Mouse (Mus musculus) cerebellum, postnatal 10 days (tissue): ENCODE data around the gene Dusp1.
A peak's percentile ranks its signal among the peaks of the same experiment; 100 is the strongest.

Experiments used
- DNase-seq, 2 experiments: peaks; one replicate each; pipeline ENCODE4 v3.0.0; 2021; ENCODE audit warnings: mixed read lengths in 2 of 2

Dusp1 gene

GRCm38 (mm10) chr17:26522711-26523110 lies 39.2 kb downstream of the Dusp1 start:
- no peak for DNase-seq

- no peak for DNase-seq
Observed at GRCm38 (mm10) chr17:26518306-26518705, 43.6 kb downstream of the Dusp1 start.

- DNase-seq, result no peak
Observed at GRCm38 (mm10) chr17:26515675-26516074, 46.3 kb downstream of the Dusp1 start.

GRCm38 (mm10) chr17:26514581-26515030 lies 47.3 kb downstream of the Dusp1 start:
- no peak for DNase-seq

- DNase-seq, result no peak
Observed at GRCm38 (mm10) chr17:26513459-26514290, 48.3 kb downstream of the Dusp1 start.

- DNase-seq, result no peak
Observed at GRCm38 (mm10) chr17:26512961-26513360, 49.0 kb downstream of the Dusp1 start.

GRCm38 (mm10) chr17:26511816-26512774 lies 49.8 kb downstream of the Dusp1 start:
- no peak for DNase-seq

GRCm38 (mm10) chr17:26511256-26511655 lies 50.7 kb downstream of the Dusp1 start:
- no peak for DNase-seq

GRCm38 (mm10) chr17:26510146-26511045 lies 51.5 kb downstream of the Dusp1 start:
- DNase-seq, result no peak

- DNase-seq, result peak; percentile 88 to 90
Observed at GRCm38 (mm10) chr17:26508961-26509771, 52.8 kb downstream of the Dusp1 start.

GRCm38 (mm10) chr17:26508345-26508960 lies 53.5 kb downstream of the Dusp1 start:
- peak; percentile 99 for DNase-seq

GRCm38 (mm10) chr17:26507966-26508344 lies 54.0 kb downstream of the Dusp1 start:
- DNase-seq, result peak; percentile 92

- DNase-seq, result peak; percentile 69 to 74
Observed at GRCm38 (mm10) chr17:26506997-26507871, 54.7 kb downstream of the Dusp1 start.

- DNase-seq, result peak; percentile 39 to 52
Observed at GRCm38 (mm10) chr17:26506031-26506641, 55.8 kb downstream of the Dusp1 start.

GRCm38 (mm10) chr17:26505181-26505581 lies 56.7 kb downstream of the Dusp1 start:
- no peak for DNase-seq

GRCm38 (mm10) chr17:26503981-26504671 lies 57.8 kb downstream of the Dusp1 start:
- DNase-seq, result peak; percentile 60 to 66

- peak; percentile 77 to 84 for DNase-seq
Observed at GRCm38 (mm10) chr17:26502808-26503671, 58.9 kb downstream of the Dusp1 start.

- no peak for DNase-seq
Observed at GRCm38 (mm10) chr17:26501826-26502225, 60.1 kb downstream of the Dusp1 start.
